Mouse (Mus musculus) heart, adult 2 months (tissue): ENCODE results near the gene Tom1.

Experiments used
- CTCF ChIP-seq: fragments of 200-600 bp; IDR thresholded peaks from 2 replicates; pipeline ENCODE4 v1.8.1; 2022; ENCODE audit warnings: antibody characterized with exemption, mild to moderate bottlenecking, moderate library complexity
- POLR2A ChIP-seq: fragments of 200-500 bp; IDR thresholded peaks from 2 replicates; pipeline ENCODE4 v1.6.1; 2011; ENCODE audit warnings: mild to moderate bottlenecking, low read depth, low read length, control low read depth; ENCODE audit not compliant: insufficient read depth

DNA sequence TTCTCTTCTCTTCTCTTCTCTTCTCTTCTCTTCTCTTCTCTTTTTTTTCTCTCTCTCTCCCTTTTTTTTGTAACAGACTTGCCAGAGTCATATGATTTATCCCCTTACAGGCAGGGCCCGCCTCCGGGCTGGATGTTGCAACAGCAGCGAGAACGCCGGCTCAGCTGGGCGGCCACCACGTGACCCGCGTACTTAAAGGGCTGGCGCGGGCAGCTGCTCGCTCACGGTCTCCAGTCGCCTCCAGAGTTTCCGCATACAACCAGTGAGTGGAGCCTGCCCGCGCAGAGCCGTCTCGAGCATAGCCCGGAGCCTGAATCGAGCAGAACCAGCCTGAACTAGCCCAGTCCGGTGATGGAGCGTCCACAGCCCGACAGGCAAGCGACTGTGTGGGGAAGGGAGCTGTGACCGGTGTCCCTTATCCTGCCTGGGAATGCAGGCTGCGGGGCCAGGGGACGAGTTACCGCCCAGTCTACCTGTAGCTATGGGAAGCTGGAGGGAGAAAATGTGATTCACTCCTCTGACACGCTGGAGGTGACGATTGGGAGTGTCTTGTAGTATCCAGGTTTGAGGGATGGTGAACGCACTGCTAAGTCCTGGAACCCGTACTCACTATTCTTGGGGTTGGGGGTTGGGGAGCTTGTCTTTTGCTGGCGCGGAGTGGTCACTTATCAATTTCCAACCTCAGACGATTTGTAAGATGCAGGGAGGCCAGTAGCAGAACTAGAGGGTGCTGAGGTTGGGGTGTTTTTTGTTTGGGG, 60.1 kb downstream of the Tom1 start, which contains the start of gene Hmox1:
- TF ChIP-seq CTCF (peak; percentile 33; the same call in 1 of the 2 replicates), POLR2A (peak; percentile 88)
